Mouse (Mus musculus) right cerebral cortex, adult 2 months (tissue): ENCODE data around the gene B4galt4.
A peak's percentile ranks its signal among the peaks of the same experiment; 100 is the strongest.
"Not testable (repeated sequence)": the region's sequence is repeated elsewhere in the genome, so short reads cannot be mapped to it uniquely, and the experiment has no call there.

Experiments used
- DNase-seq, 2 experiments: peaks; one replicate each; pipeline ENCODE4 v3.0.0; 2021 to 2022; ENCODE audit warnings: low spot score in 2 of 2

Gene B4galt4

DNA sequence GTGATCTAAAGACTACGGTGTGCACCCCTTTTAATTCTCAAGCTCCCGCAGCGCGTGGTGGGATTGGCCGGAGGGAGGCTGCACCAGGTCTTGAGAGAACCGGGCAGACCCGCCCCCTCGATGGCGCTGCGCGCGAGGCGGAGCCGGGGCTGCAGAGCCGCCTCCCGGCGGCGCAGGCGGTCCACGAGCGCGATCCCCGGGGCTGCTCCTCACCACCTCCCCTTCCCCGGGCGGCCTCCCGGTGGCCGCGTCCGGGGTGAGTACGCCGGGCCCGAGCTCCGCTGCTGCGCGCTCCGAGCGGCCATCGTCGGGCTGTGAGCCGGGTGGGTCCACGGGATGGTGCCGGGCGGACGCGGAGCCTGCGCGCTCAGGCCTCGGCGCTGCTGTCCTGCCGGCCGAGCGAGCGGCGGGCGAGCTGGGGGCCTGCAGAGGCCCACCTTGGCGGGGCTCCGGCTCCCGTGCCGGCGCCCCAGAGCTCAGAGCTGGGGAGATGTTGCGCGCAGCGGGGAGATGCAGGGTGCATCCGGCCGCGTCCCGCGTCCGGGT, at the start of gene B4galt4:
Gene B4galt4 (plus strand): TSS at position 152 of the 546 bp plus-strand sequence.
- peak; percentile 77 to 87 for DNase-seq

DNA sequence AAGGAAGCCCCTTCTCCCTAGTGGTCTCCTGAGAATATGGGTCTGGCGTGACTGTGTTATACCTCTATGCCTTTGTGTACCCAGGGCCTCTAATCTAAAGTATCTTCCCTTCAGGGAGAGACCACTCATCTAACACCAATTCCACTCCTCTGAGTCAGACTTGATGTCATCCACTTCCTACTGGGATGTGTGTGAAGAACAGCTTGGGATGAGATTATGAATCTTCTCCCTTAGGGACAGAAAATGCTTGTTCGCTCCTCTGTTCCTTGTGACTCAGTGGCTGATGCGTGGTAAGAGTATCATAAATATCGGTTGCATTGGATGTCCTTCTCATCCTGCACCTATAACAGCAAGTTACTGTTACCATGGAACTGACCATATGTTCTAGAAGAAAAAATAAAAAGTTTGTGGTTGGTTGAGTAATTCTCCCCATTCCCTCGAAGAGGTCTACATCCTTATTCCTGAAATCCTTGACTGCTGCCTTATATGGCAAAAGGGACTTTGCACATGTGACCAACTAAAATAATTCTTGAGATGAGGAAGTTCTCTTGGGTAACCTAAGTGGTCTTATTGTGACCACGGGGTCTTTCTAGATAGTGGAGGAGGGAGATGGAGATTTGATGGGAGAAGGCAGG, 47.0 kb upstream of the B4galt4 start:
- no peak for DNase-seq

DNA sequence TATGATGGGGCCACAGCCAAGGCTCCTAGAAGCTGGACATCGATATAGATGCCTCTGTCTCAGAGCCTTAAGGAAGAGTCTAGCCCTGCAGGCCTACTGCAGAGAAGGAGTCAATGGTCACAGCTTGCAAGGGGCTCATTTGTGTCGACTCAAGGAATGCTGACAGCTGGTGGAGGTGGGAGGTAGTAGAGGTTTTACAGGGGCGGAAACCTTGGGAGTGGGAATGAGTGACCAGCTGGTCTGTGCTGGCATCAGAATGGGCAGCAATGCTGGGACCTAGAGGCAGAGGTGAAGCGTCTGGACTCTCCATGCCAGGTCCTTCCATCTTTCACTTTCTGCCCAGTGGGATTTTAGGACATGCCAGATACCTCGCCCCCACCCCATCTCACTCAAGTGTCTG, 46.5 kb upstream of the B4galt4 start:
- no peak for DNase-seq

DNA sequence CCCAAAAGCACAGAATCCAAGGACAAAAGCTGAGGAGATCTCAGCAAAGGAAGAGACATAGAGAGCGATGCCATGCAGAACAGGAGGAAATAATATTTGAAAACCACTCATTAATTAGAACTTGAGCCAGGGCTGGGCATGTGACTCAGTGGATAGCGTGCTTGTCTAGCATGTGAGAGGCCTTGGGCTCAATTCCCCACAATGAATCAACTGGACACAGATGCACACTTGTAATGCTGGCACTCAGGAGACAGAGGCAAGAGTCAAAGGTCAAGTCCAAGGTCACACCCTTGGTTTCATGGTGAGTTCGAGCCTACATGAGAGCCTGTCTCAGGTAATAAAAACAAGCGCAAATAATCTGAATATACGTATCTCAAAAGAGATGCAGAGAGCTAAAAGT, 44.5 kb upstream of the B4galt4 start:
- DNase-seq = no peak

DNA sequence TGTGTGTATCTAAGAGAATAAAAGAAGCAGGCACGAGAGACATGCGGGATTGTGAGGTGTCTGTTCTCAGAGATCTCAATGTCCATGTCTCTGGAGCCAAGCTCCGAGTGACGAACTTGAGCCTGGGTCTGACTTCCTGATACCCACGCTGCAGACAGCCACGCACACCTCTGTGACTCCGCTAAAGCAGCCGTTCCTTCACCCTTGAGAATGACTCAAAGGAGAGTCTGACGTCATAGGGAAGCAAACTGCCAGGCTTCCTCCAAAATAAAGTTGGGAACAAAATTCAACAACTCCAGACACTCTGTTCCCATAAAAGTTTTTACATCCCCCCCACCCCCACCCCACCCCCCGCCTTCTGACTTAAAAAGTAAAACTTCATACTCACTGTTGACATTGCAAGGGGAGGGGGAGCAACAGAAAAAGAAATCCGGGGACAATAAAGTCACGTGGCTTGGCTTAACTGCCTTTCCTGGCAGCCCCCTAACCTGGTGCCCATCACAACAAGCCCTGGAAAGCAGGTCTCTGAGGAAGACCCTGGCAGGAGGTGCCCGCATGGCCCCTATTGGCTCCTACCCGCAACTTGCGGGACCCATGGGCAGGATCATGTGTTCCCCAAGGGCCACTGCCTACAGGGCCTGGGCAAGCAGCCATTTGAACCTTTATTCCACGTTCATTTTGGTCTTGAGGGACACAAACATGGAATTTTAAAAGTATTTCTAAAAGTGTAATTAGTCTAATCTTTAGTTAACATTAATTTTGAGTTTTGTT, 41.5 kb upstream of the B4galt4 start:
- DNase-seq = no peak

DNA sequence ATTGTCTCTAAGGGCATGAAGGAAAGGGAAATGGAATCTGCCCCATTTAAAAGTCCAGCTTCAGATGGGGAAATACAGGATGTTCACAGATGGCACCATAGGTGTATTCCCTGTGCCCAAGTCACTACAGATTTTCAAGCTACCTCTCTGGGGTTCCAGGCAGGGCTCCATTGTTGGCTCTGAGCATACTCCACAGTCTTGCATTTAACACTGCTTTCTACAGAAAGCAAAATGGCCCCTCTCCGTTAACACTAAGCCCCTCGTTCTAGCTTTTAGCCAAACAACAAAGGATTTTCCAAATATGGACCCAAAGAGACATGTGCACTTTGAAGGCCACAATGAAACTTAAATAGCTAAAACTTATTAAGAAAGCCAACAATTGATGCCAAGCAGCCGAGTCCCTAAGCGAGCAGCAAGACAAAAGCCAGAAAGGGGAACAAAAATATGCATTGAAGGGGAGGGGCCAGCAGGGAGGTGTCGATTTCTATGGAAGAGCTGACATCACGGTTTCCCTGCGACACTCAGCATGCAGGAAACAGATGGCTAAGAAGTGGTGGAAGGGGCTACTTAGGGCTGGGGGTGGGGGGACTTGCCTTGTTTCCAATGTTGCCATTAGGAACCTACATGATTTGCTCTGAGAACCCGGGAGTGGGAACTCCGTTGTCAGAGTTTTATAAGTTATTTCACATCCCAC, 40.4 kb upstream of the B4galt4 start:
- DNase-seq = no peak

DNA sequence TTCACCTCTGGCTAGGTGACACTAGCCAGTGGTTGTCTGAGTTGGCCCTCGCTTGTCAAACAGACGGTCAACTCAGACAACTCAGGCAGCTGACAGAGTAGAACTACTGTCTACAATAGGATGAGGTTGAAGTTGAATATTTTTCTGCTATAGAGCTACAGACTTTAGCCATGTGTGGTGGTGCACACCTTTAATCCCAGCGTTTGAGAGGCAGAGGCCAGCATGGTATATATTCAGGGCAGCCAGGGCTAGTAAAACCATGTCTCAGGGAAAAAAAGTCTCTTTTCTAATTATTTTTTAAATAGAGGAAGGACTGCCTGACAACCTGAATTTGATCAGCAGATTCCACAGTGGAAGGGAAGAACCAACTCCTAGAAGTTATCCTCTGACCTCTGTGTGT, 39.7 kb upstream of the B4galt4 start:
- no peak for DNase-seq

DNA sequence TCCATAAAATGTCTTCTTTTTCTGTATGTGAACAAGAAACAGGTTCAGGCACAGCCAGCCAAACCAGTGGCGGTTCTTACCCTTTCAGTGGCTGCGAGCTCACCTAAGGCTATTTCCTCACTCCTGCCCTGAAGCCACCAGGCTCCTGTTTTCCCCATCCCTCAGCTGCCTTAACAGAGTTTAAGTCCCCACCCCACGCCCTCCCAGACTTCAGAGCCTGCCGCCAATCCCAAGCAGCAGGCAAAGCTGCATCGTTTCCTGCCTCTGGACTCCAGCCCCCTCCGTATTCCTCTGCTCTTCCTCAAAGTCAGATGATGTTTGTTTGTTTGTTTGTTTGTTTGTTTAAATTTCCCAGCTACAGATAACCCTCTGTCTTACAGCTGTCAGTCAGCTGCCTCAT, 38.6 kb upstream of the B4galt4 start:
- DNase-seq = no peak

DNA sequence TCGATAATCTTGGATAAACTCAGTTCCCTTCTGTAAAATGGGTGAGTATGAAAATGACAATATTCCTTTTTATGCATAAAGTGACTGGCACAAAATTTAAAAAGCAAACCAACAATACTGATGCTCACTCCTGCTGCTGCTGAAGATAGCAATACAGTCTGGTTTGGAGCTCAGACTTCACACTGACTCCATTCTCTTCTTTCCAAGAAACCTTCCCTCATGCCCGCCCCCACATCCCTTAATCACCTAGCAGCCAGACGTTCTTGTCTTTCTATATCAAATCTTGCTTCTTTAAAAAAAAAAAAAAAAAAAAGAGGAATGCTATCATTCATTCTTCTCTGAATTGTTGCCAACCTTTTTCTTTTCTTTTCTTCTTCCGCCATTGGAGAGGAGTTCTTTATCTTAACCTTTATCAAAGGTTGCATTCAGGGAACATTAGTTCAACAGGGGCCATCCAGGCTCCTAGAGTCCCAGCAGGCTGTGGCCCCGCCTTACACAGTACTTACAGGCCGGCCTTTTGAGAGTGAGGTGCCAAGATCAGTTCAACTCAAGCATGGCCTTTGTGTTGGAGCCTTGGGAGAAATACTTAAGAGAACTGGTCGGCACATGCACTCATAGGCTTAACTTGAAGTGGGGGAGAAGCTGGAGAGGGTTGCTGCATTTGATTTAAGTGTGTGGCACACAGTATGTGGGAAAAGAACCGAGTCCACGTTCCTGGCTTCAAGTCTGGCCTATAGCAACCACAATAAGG, 36.4 kb upstream of the B4galt4 start:
- peak in 1 of 2 experiments; percentile 43 for DNase-seq

DNA sequence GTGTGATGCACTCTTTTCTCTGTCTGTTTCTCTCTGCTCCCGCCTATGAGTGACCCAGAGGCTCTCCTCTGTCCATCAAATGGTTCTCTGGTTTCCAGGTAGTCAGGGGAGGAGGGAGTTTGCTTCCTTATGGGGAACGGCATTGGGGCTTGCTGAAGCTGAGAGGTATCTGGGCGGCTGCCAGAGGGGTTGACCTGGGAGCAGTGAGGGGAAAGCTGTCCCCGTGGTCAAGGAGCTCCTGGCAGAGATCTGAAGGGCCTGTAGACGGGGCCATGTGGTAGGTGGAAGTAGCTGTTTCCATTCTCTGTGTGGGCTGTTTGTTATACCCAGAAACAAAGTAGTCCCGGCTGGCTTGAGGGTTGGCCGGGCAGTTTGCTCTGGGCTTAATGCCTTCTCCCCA, 35.3 kb upstream of the B4galt4 start:
- no peak for DNase-seq

DNA sequence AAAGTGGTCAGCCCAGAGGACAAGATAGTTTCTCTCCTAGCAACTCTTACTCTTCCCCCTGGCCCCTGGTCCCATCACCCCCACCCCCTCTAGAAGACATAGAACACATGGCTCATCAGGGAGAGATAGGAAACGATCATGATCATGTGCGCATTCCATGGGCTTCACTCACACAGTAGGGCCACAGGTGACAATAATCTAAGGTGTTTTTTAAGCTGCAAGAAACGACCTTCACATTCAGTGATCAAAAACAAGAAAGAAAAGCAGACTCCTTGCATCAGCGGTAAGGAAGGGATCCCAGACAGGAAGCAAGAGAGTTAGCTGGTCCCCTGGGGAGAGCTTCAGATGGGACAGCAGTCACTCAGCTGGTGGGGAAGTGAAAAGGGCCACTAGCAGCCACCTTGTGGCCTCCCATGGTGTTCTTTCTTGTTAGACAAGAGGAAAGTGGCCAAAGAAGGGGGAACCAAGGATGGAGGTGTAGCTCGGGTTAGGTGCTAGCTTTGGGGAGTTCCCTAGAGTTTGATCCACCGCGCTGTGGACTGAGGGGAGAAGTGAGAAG, 33.0 kb upstream of the B4galt4 start:
- DNase-seq = no peak

DNA sequence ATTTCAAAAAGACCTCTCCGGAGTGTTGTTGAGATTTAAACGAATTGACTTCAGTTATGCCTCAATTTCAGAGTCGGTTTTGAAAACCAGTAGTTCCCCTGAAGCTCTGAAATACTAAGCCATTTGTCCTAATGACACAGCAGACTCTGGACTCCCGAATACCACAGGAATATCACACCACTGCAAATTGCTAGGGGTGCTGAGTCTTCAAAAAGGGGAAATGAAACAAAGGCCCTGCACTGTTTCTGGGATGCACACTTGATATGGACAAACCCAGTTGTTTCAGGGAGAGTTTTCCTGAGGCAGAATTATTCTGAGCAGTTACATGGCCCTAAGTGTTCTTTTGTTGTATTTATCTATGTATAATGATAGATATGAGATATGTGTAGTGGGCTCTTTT, 30.8 kb upstream of the B4galt4 start:
- no peak for DNase-seq

DNA sequence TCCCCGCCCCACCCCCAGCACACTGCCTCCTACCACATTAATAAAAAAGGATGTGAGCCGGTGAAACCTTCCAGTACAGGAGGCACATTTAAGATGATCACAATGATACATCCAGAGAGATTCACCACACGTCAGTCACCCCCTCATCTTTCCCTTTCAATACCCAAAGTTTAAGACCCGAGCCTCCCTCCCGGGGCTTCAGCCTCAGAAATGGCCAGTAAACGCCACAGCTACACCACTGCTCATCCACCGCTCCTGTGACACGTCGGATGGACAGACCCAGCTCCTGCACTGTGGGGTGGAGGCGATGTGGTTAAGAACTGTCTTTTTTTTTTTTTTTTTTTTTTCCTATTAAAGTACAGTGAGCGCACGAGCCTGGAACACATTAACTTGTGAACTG, 30.0 kb upstream of the B4galt4 start:
- DNase-seq = no peak

DNA sequence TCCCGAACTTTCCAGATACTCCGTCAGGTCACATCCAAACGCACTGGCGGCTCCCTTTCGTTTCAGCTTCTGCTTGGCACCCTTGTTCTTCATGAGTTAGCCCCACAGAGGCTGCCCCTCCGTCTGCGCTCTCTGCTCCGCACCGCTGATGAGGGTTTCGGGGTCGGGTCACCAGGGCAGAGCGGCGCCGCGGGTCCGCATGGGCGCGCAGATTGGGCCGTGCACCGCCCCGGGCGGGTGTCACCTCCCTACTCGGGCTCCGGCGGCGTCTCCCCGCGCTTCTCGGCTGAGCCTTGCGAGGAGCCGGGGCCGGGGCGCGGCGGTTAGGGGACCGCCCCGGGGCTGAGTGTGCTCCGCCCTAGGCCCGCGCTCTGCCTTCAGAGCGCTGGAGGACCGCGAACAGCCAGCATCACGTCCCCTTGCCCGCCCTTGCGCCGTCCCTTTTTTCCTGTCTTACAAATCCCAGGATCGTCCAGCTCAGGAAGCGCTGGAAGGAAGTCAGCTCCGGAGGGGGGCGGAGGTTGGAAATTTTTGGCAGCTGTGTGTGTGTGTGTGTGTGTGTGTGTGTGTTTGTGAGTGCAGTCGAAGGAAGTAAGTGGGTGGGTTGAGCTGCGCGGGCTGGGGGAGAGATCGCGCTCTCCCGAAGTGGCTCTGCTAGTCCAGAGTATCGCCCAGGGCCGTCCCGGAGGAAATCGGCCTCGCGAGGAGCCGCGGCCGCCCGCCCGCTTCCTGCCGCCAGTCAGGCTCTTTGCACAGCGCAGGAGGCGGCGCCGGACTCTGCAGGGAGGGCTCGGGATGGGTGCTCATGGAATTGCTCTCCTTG, 29.3 kb upstream of the B4galt4 start, which contains the start of gene Arhgap31:
Gene Arhgap31 (minus strand): TSS at position 694 of the 823 bp plus-strand sequence.
- DNase-seq = peak; percentile 68 to 75

DNA sequence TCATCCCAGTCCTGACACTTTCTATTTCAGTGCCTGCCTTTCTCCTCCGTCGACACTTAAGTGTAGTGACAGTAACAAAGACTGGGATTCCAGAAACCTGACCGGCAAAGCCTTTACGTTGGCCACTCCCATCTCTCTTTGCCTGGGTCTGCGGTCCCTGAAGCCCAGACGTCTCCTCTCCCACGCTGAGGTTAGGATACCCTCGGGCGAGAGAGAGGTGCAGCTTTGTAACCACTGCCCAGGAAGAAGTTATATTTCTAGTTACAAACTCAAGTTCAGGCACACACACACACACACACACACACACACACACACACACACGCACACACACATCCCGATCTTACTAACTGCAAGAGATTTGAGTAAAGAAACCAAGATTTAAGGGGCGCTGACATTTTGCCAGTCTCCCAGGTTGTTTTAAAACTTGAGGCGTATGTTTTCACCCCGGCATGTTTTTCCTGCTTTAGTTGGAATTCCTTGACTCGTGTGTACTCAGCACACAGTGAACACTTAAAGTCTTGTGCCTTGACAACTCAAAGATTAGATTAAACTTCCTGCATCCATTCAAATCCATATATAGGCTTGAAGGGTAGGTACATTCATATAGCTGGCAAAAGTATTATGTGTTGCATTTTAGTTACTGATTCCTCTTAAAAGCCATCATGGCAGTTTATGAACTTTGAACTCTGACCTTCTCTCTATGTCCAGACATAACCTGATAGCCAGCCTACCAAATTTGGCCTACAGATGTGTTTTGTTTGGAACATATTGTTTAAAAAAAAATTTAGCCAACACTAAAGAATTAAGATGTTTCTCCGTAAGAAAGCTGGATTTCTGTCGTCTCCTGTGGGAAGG, 28.4 kb upstream of the B4galt4 start:
- no peak for DNase-seq

DNA sequence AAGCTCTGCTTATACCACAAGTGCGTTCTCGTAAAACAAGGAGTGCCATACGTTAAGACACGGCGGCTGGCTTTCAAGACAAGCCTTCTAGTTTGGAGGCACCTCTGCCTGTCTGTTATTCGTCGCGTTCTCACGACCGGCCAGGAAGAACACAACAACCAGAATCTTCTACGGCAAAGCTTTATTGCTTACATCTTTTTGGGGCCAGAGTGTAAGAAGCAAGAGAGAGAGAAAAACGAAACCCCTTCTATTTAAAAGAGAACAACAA, 27.9 kb upstream of the B4galt4 start:
- DNase-seq = not testable (repeated sequence)

DNA sequence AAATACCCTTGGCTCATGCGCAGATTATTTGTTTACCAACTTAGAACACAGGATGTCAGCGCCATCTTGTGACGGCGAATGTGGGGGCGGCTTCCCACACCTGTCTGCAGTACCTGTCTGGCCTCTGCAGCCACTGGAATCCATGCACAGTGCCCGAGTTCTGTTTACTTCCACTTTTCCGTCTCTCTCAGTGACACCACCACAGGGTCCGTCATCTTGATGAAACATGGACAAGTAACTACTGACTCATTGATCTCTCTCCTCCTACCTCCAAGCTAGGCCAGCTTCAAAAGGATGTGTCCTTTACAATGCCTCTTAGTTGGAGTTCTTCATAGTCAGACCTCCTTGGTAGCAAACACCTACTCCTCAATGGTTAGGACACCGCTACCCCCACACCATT, 20.7 kb upstream of the B4galt4 start:
- no peak for DNase-seq

DNA sequence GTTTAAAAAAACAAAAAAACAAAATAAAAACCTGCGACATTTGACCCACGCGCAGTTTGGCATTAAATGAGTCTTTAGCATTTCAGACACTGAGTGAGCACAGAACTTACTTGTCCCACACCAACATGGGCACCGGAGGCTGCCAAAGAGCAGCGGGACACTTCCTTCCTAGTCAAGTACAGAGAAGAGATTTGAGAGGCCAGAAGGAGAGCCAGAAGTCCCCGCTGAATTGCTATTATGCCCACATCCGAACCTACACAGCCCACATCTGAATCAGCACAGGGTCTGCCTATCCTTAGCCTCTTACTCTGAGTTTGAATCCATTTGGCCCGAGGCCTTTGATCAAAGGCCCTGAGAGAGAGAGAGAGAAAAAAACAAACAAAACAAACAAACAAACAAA, 17.8 kb upstream of the B4galt4 start:
- no peak for DNase-seq

DNA sequence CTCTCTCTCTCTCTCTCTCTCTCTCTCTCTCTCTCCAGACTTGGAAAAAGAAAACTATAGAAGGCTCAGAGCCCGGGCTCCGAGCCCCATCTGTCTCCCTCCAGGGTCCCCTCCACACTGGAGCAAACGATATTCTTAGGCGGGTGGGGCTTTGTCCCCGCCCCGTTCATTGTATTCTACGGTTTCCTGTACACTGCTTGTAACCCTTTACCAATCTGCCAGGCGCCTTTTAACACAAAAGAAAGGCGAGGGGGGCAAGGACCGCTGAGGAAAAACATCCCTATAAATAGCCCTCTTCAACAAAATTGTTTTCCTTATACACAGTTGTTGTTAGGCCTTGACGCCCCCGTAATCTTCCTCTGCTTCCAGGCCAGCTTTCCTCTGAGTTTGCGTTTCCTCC, 17.1 kb upstream of the B4galt4 start:
- DNase-seq = no peak

DNA sequence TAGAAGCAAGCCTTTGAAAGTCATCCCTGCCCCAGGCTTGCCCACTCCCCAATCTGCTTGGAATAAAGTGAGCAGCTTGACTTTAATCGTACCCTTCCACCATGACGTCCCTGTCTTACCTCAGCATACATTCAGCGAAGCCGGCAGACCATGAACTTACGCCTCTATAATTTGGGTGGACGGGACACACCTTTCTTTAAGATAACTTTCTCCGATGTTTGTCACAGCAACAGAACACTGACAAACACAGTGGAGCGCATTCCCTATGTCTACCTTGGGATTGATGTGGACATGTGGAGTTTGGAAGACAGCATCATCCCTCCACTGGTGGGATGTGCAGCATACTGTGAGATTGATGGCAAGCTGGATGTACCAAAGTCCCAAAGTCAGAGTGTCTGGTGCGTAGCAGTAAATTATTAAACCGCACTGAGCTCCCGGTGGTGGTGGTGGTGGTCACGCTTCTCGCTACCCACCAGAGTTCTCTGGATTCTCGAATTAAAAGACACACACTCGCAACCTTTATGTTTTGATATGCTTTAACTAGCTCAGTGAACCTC, 13.4 kb upstream of the B4galt4 start:
- no peak for DNase-seq
